Mouse (Mus musculus) gastrocnemius, postnatal 36 days (tissue): ENCODE measurements around the gene Cntnap1. TPM values are rescaled to one million over a fixed set of nuclear protein-coding genes. Genes with fewer than 3 reads are reported as not detected.
A peak's percentile ranks its signal among the peaks of the same experiment; 100 is the strongest.
"Not testable (repeated sequence)": the region's sequence is repeated elsewhere in the genome, so short reads cannot be mapped to it uniquely, and the experiment has no call there.

Experiments
- DNase-seq, 2 experiments: peaks; one replicate each; pipeline ENCODE4 v3.0.0; 2022
- intact Hi-C: fragments of 180-260 bp; cut with DNase I; formaldehyde crosslinking; loops from one replicate; pipeline ENCODE4 v1.15.1; 2025
- long read RNA-seq, 2 experiments: library from polyadenylated mRNA; stranded (forward); transcript quantifications; one replicate each; pipeline ENCODE4 v2.0.0; 2021
- total RNA-seq, 2 experiments: library from RNA; stranded (reverse); gene quantifications; 2 replicates each; pipeline ENCODE4 v1.2.3; 2021

Gene Cntnap1
- total RNA-seq = 1 to 10 TPM; 1.1 to 2.1 TPM
- long read RNA-seq, experiment 1, partial matches to known transcripts = 0 of 1 reads
- long read RNA-seq, experiment 1, other reads (novel, unspliced or antisense) = 1 of 1 reads
- long read RNA-seq, experiment 2 = 0 reads

DNA sequence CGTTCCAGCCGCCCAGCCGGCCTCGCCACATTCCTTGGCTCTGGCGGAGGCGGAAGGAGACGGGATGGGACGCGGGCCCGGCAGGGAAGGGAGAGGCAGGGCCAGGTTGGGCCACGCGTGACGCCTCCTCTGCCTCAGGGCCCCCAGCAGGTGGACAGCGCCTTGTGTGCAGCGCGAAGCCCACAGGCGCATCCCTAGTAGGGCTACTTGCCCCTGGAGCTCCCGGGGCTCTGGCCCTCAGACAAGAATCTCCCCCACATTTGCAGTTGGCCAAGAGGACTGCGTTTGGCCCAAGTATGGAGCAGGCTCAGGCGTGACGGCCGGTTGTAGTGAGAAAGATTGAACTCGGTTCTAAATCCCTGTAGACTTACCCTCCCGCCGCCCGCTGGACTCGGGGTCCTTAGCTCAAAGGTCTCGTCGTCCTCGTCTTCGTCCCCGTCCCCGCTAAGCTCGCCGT is at the start of gene Cntnap1:
Gene Cntnap1, plus strand, starts transcription at position 170 of the 457 bp plus-strand sequence.
- intact Hi-C loops = loop anchor here (5.0 kb wide), 1 partner anchor 53 kb away; the partner anchor contains the start of genes Retreg3 and Tubg1
- DNase-seq = peak; percentile 74 to 80

DNA sequence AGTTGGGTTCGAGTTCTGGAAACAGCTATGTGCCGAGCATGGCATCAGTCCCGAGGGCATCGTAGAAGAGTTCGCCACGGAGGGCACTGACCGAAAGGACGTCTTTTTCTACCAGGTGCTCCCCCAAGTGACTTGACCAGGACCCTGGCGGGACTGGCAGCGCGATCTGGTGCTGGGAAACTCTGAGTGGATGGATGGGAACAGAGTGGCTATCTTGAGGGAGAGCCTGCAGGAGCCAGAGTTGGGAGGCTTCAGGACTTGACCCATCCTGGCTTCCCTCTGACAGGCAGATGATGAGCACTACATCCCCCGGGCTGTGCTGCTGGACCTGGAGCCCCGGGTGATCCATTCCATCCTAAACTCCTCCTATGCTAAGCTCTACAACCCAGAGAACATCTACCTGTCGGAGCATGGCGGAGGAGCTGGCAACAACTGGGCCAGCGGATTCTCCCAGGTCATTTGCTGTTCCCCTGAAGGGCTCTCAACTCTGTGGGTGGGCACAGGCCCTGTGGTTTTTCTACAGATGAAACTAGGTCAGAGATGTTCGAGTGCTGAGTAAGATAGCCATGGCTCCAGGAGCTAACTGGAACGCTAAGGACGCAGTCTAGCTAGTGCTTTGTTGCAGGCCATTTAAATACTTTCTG is 49.7 kb upstream of the Cntnap1 start:
- intact Hi-C loops = no loop called here
- no peak for DNase-seq

DNA sequence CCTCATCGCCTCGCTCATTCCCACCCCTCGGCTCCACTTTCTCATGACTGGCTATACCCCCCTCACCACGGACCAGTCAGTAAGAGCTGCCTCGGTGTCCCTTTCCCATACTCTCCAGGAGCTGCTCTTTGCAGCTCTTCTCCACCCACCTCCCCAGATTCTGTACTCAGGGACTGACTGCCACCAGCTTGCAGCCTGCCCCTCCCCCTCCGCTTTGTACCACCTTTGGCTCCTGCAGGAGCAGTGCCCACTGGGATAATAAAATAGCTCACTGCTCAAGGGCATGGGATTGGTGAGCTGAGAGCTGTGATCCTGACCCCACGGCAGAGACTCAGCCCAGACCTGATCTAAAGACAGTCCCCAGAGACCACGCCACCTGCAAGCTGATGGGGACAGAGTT is 45.8 kb upstream of the Cntnap1 start:
- DNase-seq, intact Hi-C loops: not testable (repeated sequence)

DNA sequence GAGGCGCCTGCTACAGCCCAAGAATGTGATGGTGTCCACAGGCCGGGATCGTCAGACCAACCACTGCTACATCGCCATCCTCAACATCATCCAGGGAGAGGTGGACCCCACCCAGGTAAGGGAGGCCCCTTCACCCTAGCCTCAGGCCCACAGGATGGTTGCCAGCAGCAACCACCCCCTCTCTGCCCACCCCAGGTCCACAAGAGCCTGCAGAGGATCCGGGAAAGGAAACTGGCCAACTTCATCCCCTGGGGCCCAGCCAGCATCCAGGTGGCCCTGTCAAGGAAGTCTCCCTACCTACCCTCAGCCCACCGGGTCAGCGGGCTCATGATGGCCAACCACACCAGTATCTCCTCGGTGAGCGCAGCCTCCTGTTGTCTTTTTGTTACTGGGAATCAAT is 45.3 kb upstream of the Cntnap1 start:
- DNase-seq, intact Hi-C loops: not testable (repeated sequence)

DNA sequence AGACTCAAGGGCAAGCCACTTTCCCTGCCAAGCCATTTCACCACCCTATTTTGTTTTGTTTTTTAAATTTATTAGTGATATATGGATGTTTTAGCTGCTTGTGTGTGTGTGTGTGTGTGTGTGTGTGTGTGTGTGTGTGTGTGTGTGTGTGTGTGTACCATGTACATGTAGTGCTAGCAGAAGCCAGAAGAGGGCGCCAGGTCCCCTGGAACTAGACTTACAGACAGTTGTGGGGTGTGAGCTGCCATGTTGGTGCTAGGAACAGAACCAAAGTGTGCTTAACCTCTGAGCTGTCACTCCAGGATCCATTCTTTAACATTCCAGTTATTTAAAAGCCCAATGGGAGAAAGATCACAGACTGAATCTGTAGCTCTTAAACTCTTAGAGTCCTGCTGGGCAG is 43.2 kb upstream of the Cntnap1 start:
- intact Hi-C loops = no loop called here

DNA sequence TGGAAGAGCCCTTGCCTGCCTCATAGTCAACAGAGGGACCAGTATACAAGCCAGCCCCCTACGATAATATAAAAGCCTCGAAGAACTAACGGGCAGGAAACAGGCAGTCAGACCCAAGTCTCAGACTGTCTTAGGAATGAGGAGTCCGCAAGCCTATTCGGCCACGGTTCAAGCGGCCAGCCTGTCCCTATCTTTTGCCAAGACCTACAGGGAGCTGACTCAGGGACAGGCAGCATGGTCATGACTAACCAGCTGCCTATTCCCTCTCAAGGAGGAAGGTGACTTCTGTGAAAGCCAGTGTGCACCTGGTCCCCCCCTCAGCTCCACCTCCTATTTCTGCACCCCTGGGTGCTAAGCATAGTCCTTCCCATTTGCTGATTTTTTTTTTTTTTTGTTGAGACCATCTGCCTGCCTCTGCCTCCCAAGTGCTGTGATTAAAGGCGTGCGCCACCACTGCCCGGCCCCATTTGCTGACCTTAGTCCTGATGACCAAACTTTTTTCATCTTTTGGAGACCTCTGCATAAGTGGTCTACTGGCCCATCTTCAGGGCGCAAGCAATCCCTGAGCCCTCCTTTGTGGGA is 41.2 kb upstream of the Cntnap1 start:
- intact Hi-C loops = no loop called here
- peak; percentile 26 to 38 for DNase-seq

More for the DNA sequence above, 43.2 kb upstream of the Cntnap1 start:
- no peak for DNase-seq

DNA sequence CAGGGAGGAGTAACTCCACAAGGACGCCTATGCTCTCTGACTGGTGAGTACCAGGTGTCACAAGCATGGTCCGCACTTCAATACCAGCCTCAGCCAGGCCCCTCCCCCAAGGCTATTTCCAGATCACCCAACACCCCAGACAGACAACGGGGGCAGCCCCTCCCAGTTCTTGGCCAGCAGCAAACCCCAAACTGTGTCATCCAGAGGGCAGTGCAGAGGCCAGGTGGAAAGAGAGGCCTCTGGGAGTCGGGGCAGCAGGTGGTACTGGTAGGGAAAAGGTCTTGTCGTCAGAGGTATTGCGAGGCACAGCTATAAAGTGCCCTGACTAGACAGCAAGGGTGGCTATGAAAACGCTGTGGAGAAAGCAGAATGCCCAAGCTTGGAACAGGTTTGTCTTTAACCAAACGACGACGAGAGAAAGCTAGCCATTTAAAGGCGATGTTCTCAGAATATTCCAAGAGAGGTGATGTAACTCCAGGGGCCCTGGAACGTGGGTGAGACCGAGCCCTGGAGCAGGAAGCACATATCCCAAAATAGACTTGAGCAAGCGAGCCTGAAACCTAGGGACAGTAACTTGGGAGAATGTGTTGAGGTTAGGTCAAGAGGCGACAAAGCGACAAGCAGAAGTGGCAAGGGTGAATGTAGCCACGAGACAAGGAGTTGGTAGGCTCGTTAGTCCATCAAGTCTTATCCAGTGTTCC is 40.1 kb upstream of the Cntnap1 start:
- intact Hi-C loops = loop anchor here (5.0 kb wide), 1 partner anchor 37 kb away; no protein-coding TSS in a partner anchor
- DNase-seq = peak; percentile 55 to 70

DNA sequence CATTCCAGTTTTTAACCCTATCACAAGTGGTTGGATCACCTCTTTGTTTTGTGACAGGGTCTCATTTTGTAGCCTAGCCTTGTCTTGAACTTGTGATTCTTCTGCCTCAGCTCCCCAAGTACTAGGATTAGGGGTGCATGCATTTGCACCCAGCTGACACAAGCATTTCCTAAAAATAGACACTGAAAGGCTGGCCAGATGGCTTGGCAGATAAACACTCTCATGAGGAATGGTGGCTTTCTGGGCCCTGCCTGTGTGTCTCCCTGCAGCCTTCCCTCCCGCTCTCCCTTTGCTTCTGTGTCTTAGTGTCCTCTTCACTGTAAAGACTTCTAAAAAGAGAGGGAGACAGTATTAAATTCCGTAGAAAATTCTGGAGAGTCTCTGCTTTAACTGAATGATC is 39.1 kb upstream of the Cntnap1 start:
- no peak for DNase-seq
- intact Hi-C loops = loop anchor here (5.0 kb wide), 1 partner anchor 36 kb away; no protein-coding TSS in a partner anchor

DNA sequence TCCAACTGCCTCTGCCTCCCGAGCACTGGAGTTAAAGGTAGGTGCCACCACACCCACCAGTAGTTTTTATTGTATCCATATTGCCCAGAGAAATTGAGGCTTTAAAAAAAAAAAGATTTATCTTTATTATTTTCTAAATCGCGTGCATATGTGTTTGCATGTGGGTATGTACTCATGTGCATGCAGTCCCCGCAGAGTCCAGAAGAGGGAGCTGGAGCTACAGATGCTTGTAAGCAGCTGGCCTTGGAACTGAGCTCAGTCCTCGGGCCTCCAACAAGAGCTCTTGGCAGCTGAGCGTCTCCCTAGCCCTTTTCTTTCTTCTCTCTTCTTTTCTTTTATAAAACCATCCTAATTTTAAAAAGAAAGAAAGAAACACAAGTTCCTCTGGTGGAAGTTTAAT is 38.6 kb upstream of the Cntnap1 start:
- intact Hi-C loops = loop anchor here (5.0 kb wide), 1 partner anchor 36 kb away; no protein-coding TSS in a partner anchor
- DNase-seq = no peak

DNA sequence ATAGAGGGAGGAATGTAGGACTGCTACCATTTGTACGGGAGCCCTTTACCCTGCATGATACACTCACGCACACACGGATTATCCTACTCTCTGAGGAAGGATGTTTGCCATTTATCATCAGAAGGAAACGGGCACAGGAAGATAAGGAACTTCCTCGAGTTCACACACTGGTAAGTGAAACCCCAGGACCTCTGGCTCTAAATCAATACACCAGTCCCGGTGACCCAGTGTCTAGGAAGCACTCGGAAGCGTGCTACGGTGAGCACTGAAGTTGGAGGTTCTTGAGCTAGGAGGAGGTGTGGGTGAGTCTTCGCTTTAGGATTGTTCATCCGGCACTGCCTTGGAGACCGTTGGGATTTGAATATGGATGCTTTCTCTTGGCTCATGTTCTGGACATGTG is 37.3 kb upstream of the Cntnap1 start:
- DNase-seq = no peak

DNA sequence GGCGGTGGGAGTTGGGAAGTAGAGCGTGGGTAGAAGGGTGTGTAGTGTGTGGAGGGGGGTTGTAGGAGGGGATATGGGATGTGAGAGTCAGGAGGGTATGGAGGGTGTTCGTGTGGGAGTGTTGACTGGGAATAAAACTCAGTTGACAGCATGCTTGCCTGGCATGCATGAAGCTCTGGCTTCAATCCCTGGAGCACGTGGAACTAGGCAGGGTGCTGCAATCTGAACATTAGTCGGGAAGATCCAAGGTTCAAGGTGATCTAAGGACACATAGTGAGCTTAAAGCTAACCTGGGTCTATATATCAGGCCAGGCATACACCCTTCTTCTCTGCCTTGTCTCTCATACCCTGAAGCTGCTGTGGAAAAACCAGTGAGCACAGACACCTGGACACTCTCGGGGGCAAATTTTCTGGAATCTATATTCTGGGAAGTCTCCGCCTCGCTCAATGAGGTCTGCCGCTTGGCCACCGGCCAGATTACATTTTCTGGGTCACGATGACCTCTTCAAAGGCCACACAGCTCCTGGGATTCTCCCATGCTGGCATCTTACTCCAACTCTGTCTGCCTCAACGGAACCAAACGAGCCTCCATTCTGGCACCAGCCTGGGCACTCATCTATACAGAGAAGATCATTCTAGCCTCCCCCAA is 36.0 kb upstream of the Cntnap1 start:
- intact Hi-C loops = loop anchor here (5.0 kb wide), 1 partner anchor 33 kb away; no protein-coding TSS in a partner anchor
- DNase-seq = no peak

More for the DNA sequence above, 37.3 kb upstream of the Cntnap1 start:
- intact Hi-C loops = loop anchor here (5.0 kb wide), 1 partner anchor 34 kb away; no protein-coding TSS in a partner anchor

DNA sequence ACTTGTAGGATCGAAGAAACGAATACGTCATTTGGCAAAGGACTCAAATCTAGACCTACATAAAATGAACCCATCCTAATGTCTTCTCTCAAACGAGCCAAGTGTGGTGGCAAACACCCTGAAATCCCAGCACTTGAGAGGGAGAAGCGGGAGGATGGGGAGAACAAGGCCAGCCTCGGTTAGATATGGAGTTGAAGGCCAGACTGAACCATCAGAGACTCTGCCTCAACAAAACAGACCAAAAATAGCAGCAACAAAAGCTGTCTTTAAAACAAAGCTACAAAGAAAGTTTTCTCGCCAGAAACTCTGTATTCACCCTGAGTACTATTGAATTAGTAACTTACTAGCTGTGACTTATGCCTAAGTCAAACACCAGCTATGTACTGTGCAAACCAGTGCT is 33.3 kb upstream of the Cntnap1 start:
- intact Hi-C loops = no loop called here
- no peak for DNase-seq

DNA sequence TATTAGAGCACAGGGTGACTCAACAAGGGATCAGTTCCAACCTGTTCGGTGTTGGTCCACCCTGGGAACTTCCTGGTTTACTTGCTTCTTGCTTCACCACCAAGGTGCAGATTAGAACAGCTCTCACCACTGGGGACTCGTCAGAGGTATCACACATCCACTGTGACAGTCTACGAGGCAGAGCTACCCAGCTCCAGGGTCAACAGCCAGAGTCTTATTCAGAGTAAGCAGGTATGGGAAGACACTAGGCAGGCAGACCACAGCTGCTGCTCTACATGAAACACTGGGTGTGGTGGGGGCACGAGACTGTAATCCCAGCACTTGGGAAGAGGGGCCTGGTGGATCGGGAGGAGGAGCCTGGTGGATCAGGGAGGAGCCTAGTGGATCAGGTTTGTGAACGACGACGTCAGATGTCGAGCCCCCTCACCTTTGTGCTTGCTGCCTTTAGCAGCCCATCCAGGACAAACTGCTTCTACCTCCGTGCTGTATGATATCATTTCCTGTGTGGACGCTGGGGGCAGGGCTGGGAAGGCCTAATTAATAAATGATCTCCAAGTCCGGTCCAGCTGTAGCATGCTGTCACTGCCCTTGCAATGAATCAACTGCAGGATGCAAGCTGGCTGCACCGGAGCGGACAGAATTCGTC is 31.7 kb upstream of the Cntnap1 start:
- intact Hi-C loops = no loop called here
- no peak for DNase-seq

DNA sequence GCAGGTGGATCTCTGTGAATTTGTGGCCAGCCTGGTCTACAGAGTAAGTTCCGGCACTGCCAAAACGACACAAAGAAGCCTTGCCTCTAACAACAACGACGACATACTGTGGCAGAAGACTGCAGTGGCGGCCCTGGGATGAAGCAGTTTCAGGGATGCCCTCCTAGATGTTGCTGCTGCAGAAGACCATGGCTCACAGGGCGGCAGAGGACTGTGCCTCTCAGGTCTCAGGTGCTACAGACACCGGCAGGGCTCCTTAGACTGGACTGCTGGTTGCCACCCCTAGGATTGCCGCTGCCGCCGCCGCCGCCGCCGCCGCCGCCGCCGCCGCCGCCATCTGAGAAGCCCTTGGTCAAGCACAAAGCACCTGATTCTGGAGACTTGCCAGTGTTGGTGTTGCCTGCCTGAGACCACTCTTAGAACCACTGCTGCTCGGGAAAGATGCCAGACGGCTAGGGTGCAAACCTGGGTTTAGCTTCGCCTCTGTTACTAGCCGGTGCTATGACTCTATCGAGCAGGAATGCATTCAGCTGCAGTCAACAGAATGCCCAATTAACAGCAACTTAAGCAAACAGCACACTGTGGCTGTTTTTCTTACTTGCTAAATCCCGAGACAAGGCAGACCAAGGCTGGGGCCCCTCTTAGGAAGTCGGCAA is 30.0 kb upstream of the Cntnap1 start:
- DNase-seq = no peak

DNA sequence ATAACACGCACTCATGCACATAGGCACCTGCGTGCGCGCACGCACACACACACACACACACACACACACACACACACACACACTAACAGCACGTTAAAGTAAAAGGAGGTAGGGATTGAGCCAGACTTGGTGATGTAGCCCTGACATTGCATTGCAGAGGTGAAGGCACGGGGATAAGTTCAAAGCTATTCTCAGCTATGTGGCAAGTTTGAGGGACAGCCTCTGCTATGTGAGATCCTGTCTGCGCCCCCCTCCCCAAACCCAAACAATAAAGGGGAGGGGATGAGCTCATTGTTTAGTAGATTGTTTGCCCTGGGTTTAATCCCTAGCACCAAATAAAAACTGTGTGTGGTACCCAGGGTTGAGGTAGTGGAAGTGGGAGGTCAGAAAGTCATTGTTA is 29.2 kb upstream of the Cntnap1 start:
- DNase-seq = no peak
- intact Hi-C loops = no loop called here

More for the DNA sequence above, 30.0 kb upstream of the Cntnap1 start:
- intact Hi-C loops = no loop called here

DNA sequence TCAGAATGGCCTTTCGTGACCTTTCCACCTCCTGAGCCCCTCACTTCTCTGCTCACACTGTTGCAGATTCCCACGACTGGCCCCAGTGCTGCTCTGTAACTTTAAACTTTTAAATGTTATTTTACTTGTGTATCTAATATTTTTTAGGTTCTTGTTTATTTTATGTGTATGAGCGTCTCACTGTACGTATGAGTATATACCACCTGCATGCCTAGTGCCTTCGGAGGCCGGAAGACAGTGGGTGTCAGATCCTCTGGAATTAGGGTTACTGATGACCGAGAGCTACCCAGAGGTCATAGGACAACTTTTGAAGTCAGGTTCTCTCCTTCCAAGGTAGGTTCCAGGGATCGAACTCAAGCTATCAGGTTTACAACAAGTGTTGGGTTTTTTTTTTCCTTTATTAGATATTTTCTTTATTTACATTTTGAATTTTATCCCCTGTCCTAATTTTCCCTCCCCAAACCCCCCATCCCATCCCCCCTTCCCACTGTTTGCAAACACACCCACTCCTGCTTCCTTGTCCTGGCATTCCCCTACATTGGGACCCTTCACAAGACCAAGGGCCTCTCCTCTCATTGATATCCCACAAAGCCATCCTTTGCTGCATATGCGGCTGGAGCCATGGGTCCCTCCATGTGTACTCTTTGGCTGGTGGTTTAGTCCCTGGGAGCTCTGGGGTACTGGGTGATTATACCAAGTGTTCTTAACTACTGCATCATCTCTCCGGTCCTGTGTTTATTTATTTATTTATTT is 27.9 kb upstream of the Cntnap1 start:
- DNase-seq = no peak
- intact Hi-C loops = no loop called here

DNA sequence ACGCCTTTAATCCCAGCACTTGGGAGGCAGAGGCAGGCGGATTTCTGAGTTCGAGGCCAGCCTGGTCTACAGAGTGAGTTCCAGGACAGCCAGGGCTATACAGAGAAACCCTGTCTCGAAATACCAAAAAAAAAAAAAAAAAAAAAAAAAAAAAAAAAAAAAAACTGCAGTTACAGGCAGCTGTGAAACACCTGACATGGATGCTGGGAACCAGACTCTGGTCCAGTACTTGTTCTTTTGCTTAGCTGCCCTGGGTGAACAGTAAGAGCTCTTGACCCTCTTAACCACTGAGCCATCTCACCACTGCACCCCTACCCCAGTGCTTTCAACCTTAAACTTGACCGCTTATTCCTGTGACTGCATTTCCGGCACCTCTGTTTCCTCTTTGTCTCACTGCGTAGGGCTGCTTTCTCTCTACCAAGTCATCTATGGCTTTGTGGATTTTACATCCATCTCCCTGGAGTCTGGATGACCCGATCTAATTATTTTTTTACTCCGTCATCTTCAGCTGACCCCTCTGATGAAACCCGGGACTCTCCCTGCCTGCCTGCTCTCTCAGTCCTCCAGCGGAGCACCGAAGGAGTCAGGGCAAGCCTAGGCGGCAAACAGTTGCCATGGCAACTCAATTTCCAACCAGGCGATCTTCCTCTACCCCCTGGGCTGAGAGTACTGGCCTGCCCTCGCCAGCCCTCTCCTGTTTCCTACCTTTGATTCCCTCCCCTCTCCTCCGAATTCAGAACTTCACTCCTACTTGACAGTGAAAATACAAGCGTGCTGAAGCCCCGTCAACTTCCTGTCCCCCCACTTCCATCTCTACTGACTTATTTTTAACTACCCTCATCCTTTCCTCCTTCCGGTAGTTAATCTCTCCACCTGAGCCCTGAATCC is 26.7 kb upstream of the Cntnap1 start:
- intact Hi-C loops = no loop called here
- no peak for DNase-seq

DNA sequence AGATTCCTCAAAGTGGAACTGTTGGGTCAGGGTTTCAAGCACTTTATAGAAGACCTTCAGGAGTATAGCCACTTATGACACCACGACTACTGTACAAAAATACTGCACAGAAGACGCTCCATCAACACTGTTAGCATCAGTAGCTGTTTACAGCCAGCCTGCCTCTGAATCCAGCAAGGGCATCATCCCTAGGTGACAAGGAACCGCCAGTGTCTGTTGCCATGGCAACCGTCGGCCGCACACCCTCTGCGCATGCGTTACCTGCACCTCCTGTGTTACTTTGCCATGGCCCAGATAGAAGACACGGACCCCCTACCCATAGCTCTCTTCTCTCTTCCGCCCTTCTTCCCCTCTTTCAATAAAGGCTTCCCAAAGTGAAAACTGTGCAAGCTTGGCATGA is 23.9 kb upstream of the Cntnap1 start:
- intact Hi-C loops = no loop called here

More for the DNA sequence above, 23.9 kb upstream of the Cntnap1 start:
- no peak for DNase-seq
